Comparison of ENCODE assay signal across 34 mouse cellular contexts in the genomic region with DNA sequence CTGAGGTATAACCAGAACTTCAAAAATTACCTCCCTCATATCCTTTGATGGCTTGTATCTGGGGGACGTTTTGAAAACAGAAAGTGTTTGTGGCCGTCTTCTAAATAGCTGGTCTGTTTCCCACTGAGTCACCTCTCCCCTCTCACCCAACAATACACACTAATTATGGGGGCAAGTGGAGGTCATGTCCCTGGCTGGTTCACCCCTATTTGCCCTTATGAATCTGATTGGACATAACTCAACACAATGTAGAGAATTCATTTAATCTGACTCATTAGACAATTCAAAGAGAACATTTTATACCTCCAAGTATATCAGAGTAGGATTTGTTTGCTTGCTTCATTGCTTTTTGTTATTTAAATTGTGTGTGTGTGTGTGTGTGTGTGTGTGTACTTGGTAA. TPM values are rescaled to one million over a fixed set of nuclear protein-coding genes. Genes with fewer than 3 reads are reported as not detected.
DNase-seq lines count a peak whose midpoint lies in the region; ATAC-seq and TF ChIP-seq lines count a peak whose summit lies in the region.
"Had no signal": no experiment of that assay in that cellular context is flagged by ENCODE, and none has a peak within 500 bp of the region (broad histone marks: within the 10 kb centered on the region; RNA-seq: fewer than 3 reads in every experiment).

No protein-coding gene starts in this region.

- intact Hi-C loops in heart, adult 2 months (cut with DNase I): loop anchor here (5.0 to 10.0 kb wide), 2 partner anchors 60 to 793 kb away; no protein-coding TSS in a partner anchor

- TF ChIP-seq EP300 in heart, adult 2 months (IDR thresholded peaks at IDR 0.05; ENCODE audit: insufficient read depth, low read depth, low read length): no peak

- no peaks in the 10 kb centered on the region for H3K79me2 ChIP-seq in heart, adult 2 months (replicated peaks; ENCODE audit: control insufficient read depth, insufficient read depth, low read length)

- H3K9ac ChIP-seq in heart, adult 2 months (ENCODE audit: low read depth, low read length): no peak overlapping the region
- H3K9ac ChIP-seq in kidney, embryonic 16.5 days (replicated peaks; ENCODE audit: low read length): no peak overlapping the region
- H3K9ac ChIP-seq: embryonic facial prominence, embryonic 13.5 days; forebrain, embryonic 12.5 days; forebrain, embryonic 15.5 days; heart, embryonic 15.5 days; hindbrain, embryonic 13.5 days had no signal

- no peak for TF ChIP-seq POLR2A in heart, adult 2 months (IDR thresholded peaks at IDR 0.05; ENCODE audit: insufficient read depth, low read depth, low read length)

- H3K4me2 ChIP-seq in kidney, embryonic 16.5 days (replicated peaks; ENCODE audit: low read depth, low read length): no peak overlapping the region
- H3K4me2 ChIP-seq: embryonic facial prominence, embryonic 13.5 days; forebrain, embryonic 12.5 days; forebrain, embryonic 15.5 days; heart, embryonic 15.5 days; hindbrain, embryonic 13.5 days had no signal

- ATAC-seq in kidney, embryonic 16.5 days (ENCODE audit: low FRiP score, low TSS enrichment): no peak
- ATAC-seq: forebrain, embryonic 15.5 days; hindbrain, embryonic 16.5 days had no signal

- no peak overlapping the region for H3K27ac ChIP-seq in heart, adult 2 months
- H3K27ac ChIP-seq in kidney, embryonic 16.5 days (ENCODE audit: low read length): peak overlapping the region; percentile 68; the same call in 1 of the 2 replicates
- H3K27ac ChIP-seq: embryonic facial prominence, embryonic 13.5 days; forebrain, embryonic 12.5 days; forebrain, embryonic 15.5 days; hindbrain, embryonic 10.5 days; hindbrain, embryonic 13.5 days had no signal

- DNase-seq in heart, adult 11 months: peak; percentile 88
- no peak for DNase-seq in heart, adult 2 months
- DNase-seq in kidney, postnatal 10 days: no peak
- peak; percentile 91 for DNase-seq in Muller cell, postnatal 12 days (ENCODE audit: inconsistent ontology term)
- peak; percentile 71 for DNase-seq in retina, postnatal 1 day
- no peak for DNase-seq in adrenal gland, adult (ENCODE audit: inconsistent age in 2 of 2, low spot score in 1 of 2)
- DNase-seq: adrenal gland, adult 8-10 months; adrenal gland, postnatal 25 days; B cell, adult 2 months; cerebellum, adult 11-12 months; cerebellum, adult 8-10 months; cerebellum, postnatal 10 days; cerebellum, postnatal 36 days; embryo, embryonic 11 days; gastrocnemius, postnatal 14 days; heart, adult 18-20 months; heart, postnatal 10 days; heart, postnatal 36 days had no signal

- peaks cover 4% of the 10 kb centered on the region for H3K36me3 ChIP-seq in heart, adult 2 months (ENCODE audit: control insufficient read depth, insufficient read depth, low read length)
- H3K36me3 ChIP-seq in kidney, embryonic 16.5 days (ENCODE audit: insufficient read depth, low read length): no peaks in the 10 kb centered on the region
- H3K36me3 ChIP-seq: embryonic facial prominence, embryonic 10.5 days; embryonic facial prominence, embryonic 13.5 days; forebrain, embryonic 12.5 days; forebrain, embryonic 15.5 days; G1E; heart, embryonic 10.5 days; heart, embryonic 15.5 days; hindbrain, embryonic 10.5 days; hindbrain, embryonic 13.5 days had no signal

- TF ChIP-seq CTCF in heart, adult 2 months (IDR thresholded peaks at IDR 0.05): no peak

- H3K4me3 ChIP-seq in heart, adult 2 months: no peak overlapping the region
- H3K4me3 ChIP-seq in kidney, embryonic 16.5 days (ENCODE audit: low read length): no peak overlapping the region
- H3K4me3 ChIP-seq: embryonic facial prominence, embryonic 10.5 days; embryonic facial prominence, embryonic 13.5 days; erythroblast, embryonic 14.5 days; forebrain, embryonic 12.5 days; forebrain, embryonic 15.5 days; heart, embryonic 10.5 days; heart, embryonic 15.5 days; hindbrain, embryonic 10.5 days; hindbrain, embryonic 13.5 days had no signal

- 50% methylated on average over 2 of the region's 2 CpGs for WGBS in heart, adult 2 months
- 39% methylated on average over 2 of the region's 2 CpGs for WGBS in kidney, embryonic 16.5 days

- no peaks in the 10 kb centered on the region for H3K27me3 ChIP-seq in heart, adult 2 months (ENCODE audit: control insufficient read depth, insufficient read depth, low read length)
- no peaks in the 10 kb centered on the region for H3K27me3 ChIP-seq in kidney, embryonic 16.5 days (ENCODE audit: insufficient read depth, low read length)
- H3K27me3 ChIP-seq: CH12.LX; forebrain, embryonic 15.5 days; heart, embryonic 15.5 days; hindbrain, embryonic 13.5 days had no signal

- no peaks in the 10 kb centered on the region for H3K9me3 ChIP-seq in kidney, embryonic 16.5 days (ENCODE audit: low read length)
- H3K9me3 ChIP-seq: embryonic facial prominence, embryonic 10.5 days; embryonic facial prominence, embryonic 13.5 days; forebrain, embryonic 12.5 days; forebrain, embryonic 15.5 days; heart, embryonic 10.5 days; heart, embryonic 15.5 days; hindbrain, embryonic 10.5 days; hindbrain, embryonic 13.5 days had no signal

- peaks cover 6% of the 10 kb centered on the region for H3K4me1 ChIP-seq in heart, adult 2 months (ENCODE audit: control insufficient read depth, insufficient read depth, low read length)
- peaks cover 17% of the 10 kb centered on the region for H3K4me1 ChIP-seq in kidney, embryonic 16.5 days (ENCODE audit: insufficient read depth, low read length)
- H3K4me1 ChIP-seq: forebrain, embryonic 12.5 days had no signal

RNA-seq across cellular contexts. Expression of a gene that starts 20.6 kb away (rescaled TPM):
- total RNA-seq in heart, adult 2 months (2021): not detected
- not detected in 2 replicates for polyA plus RNA-seq in heart, adult 2 months (2012; rRNA removed)
- not detected in 2 replicates for polyA plus RNA-seq in kidney, embryonic 16.5 days (2015; fragmentation: Nextera tagmentation; extraction: Ambion mirVana)
- total RNA-seq: adrenal gland, adult 8-10 months; adrenal gland, postnatal 25 days; CH12.LX; gastrocnemius, postnatal 14 days; gastrocnemius, postnatal 4 days; heart, adult 18-20 months; heart, postnatal 10 days; heart, postnatal 36 days had no signal
- polyA plus RNA-seq: brain, embryonic 14.5 days; cortical plate, adult 2 months; embryonic facial prominence, embryonic 10.5 days; embryonic facial prominence, embryonic 13.5 days; erythroblast, embryonic 14.5 days; forebrain, embryonic 12.5 days; forebrain, embryonic 15.5 days; G1E; heart, embryonic 10.5 days; heart, embryonic 15.5 days; hindbrain, embryonic 13.5 days; hindbrain, embryonic 16.5 days had no signal

Comparison
In these comparisons a context has a peak if more than half of its experiments do, and no peak if none do; other contexts are left out.
1. DNase-seq: peak in heart, adult 11 months (single experiment), Muller cell, postnatal 12 days (single experiment) and retina, postnatal 1 day (single experiment); none in heart, adult 2 months (0 of 2), kidney, postnatal 10 days (single experiment) and adrenal gland, adult (0 of 2).